Mouse (Mus musculus) hindbrain, postnatal 0 days (tissue): ENCODE results near the gene Ppp1r12c. TPM values are rescaled to one million over a fixed set of nuclear protein-coding genes. Genes with fewer than 3 reads are reported as not detected.
"Not testable (repeated sequence)": the region's sequence is repeated elsewhere in the genome, so short reads cannot be mapped to it uniquely, and the experiment has no call there.

Source experiments
- ATAC-seq: fragments of 200-750 bp; cut with Nextera tagmentation; 2 replicates; pipeline ENCODE4 v1.8.0; 2017; ENCODE audit warnings: mild to moderate bottlenecking, moderate TSS enrichment, moderate library complexity
- DNase-seq: peaks from one replicate; pipeline ENCODE4 v3.0.0-alpha.2; 2015; ENCODE audit warnings: low spot score
- H3K27ac ChIP-seq: fragments of 300-500 bp; sonication (generic); 2 replicates; pipeline ENCODE4 v1.5.1; 2014; ENCODE audit warnings: mild to moderate bottlenecking
- H3K27me3 ChIP-seq: fragments of 300-500 bp; sonication (generic); 2 replicates; pipeline ENCODE4 v1.6.1; 2014; ENCODE audit warnings: low read length, mixed read lengths; ENCODE audit not compliant: insufficient read depth
- H3K36me3 ChIP-seq: fragments of 300-500 bp; sonication (generic); 2 replicates; pipeline ENCODE4 v1.6.1; 2014; ENCODE audit warnings: low read length, mixed read lengths; ENCODE audit not compliant: insufficient read depth
- H3K4me1 ChIP-seq: fragments of 300-500 bp; sonication (generic); 2 replicates; pipeline ENCODE4 v1.6.1; 2014; ENCODE audit warnings: antibody characterized with exemption, low read length, mixed read lengths; ENCODE audit not compliant: insufficient read depth
- H3K4me2 ChIP-seq: fragments of 300-500 bp; sonication (generic); 2 replicates; pipeline ENCODE4 v1.6.1; 2014; ENCODE audit warnings: low read depth, mild to moderate bottlenecking, low read length, moderate library complexity, mixed read lengths
- H3K4me3 ChIP-seq: fragments of 300-500 bp; sonication (generic); 2 replicates; pipeline ENCODE4 v1.5.1; 2014; ENCODE audit warnings: low read length
- H3K9ac ChIP-seq: fragments of 300-500 bp; sonication (generic); replicated peaks from 2 replicates; pipeline ENCODE4 v1.6.1; 2014; ENCODE audit warnings: mild to moderate bottlenecking, low read length, moderate library complexity, mixed read lengths
- H3K9me3 ChIP-seq: fragments of 300-500 bp; sonication (generic); 2 replicates; pipeline ENCODE4 v1.6.1; 2016; ENCODE audit warnings: low read length, mixed read lengths
- CTCF ChIP-seq: IDR thresholded peaks from 2 replicates; pipeline ENCODE4 v1.5.1; 2016; ENCODE audit warnings: antibody characterized with exemption, control low read depth, low read depth
- WGBS: fragments of 180-500 bp; shearing (Covaris S2); extraction: QIAGEN DNeasy Blood & Tissue Kit; methylation state at CpG from one replicate; pipeline ENCODE4 v1.1.7; 2014; 5-methylcytosine and 5-hydroxymethylcytosine counted together
- polyA plus RNA-seq: library from polyadenylated mRNA; unstranded; fragments of >200 nt; fragmentation: Nextera tagmentation; extraction: Ambion mirVana; gene quantifications from 2 replicates; pipeline ENCODE4 v1.2.1, GENCODE M21; 2015
- total RNA-seq: library from RNA; depleted of rRNA; stranded (reverse); fragments of >200 nt; gene quantifications from 2 replicates; pipeline ENCODE4 v1.2.3, GENCODE M21; 2014

Ppp1r12c gene
- total and polyA plus RNA-seq, 2 experiments from 2014 or later = 33.9 to 109 TPM

- peak overlapping the region; percentile 30 for H3K4me3 ChIP-seq
- WGBS = 21% methylated on average over 40 of the region's 40 CpGs
- peak; percentile 94 for DNase-seq
Observed at GRCm38 (mm10) chr7:4526341-4527301, 25.1 kb upstream of the Ppp1r12c start.

GRCm38 (mm10) chr7:4524212-4524922 lies 22.9 kb upstream of the Ppp1r12c start, which contains the start of gene Tnni3:
Gene Tnni3 (minus strand): TSS chr7:4524229.
- 69% methylated on average over 15 of the region's 15 CpGs for WGBS
- H3K4me1 ChIP-seq, H3K27ac ChIP-seq, H3K4me3 ChIP-seq, H3K9me3 ChIP-seq, H3K4me2 ChIP-seq, H3K27me3 ChIP-seq, H3K36me3 ChIP-seq, H3K9ac ChIP-seq: not testable (repeated sequence)
- DNase-seq (peak; percentile 80), ATAC-seq (peak; percentile 18; the same call in 1 of the 2 replicates)
- peak; percentile 75 for TF ChIP-seq CTCF

More at GRCm38 (mm10) chr7:4526341-4527301, 25.1 kb upstream of the Ppp1r12c start:
- no peaks in the 10 kb centered on the region for H3K36me3 ChIP-seq
- peaks cover 2% of the 10 kb centered on the region; the same call in 1 of the 2 replicates for H3K27me3 ChIP-seq
- peak overlapping the region; percentile 58 for H3K4me2 ChIP-seq
- peak overlapping the region; percentile 11; the same call in 1 of the 2 replicates for H3K27ac ChIP-seq
- peak; percentile 96 for ATAC-seq
- no peaks in the 10 kb centered on the region for H3K4me1 ChIP-seq
- H3K9ac ChIP-seq = peak overlapping the region; percentile 31
- H3K9me3 ChIP-seq = no peaks in the 10 kb centered on the region
- peak; percentile 86 for TF ChIP-seq CTCF

GRCm38 (mm10) chr7:4523205-4524130 lies 22.0 kb upstream of the Ppp1r12c start:
- DNase-seq (no peak), ATAC-seq (no peak)
- Histone ChIP-seq H3K9ac (no peak overlapping the region), H3K4me3 (no peak overlapping the region), H3K4me2 (no peak overlapping the region), H3K4me1 (no peaks in the 10 kb centered on the region; the same call in 1 of the 2 replicates), H3K27me3 (no peaks in the 10 kb centered on the region), H3K9me3 (no peaks in the 10 kb centered on the region), H3K27ac (no peak overlapping the region), H3K36me3 (no peaks in the 10 kb centered on the region)
- WGBS = 92% methylated on average over 33 of the region's 33 CpGs
- no peak for TF ChIP-seq CTCF

DNA sequence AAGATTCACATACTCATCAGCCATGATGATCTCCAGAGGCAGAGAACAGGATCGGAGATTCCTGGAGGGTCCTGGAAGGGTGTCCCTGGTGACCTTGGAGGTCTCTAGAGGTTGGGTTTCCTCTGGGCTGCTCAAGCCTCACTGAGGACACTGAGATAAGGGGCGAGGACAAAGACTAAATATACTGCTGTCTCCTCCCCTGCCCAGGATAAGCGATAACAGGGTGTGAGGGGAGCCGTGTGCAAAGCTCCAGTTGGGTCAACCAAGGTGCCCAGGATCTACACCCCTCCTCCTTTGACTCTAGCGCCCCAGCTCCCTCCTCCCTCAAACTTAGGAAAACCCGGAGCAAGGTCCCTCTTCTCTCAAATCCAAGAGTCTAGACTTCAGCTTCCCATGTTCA lies 20.8 kb upstream of the Ppp1r12c start:
- no peaks in the 10 kb centered on the region for H3K9me3 ChIP-seq
- H3K9ac ChIP-seq = no peak overlapping the region
- TF ChIP-seq CTCF = no peak
- WGBS = 87% methylated on average over 6 of the region's 6 CpGs
- ATAC-seq (no peak), DNase-seq (no peak)
- H3K4me3 ChIP-seq = no peak overlapping the region
- H3K27ac ChIP-seq = no peak overlapping the region
- no peak overlapping the region for H3K4me2 ChIP-seq
- H3K36me3 ChIP-seq = no peaks in the 10 kb centered on the region
- no peaks in the 10 kb centered on the region; the same call in 1 of the 2 replicates for H3K4me1 ChIP-seq
- H3K27me3 ChIP-seq = no peaks in the 10 kb centered on the region

DNA sequence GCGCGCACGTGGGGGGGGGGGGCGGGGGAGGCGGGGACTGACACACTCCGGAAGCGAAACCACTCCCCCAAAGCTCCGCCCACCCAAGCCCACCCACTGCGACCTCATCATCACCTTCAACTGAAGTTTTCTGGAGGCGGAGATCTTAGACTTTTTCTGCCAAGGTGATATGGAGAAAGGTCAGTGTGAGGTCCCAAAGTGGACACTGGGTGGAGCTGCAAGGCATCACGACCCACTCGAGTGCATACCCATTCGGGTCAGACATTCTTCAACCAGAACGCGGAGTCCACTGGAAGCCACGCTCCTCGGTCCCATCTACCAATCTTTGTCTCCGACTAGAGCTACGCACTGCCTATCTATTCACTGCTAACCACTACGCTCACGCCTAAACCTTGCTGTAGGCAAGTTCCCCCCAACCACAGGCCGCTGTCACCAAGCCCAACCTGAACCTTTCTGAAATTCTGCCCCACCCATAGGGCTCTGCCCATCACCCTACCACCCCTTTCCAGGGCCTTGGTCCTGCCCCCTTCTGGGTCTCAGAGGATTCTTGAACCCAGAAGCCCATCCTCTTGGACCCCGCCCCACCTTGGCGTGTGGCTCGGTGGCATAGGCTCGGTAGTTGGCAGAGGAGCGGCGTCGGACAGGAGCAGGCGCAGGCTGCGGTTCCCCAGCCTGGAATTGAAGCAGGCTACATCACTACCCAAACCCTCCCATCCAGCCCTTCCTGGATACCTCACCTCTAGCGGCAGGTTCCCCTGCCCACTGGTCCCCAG lies 19.9 kb upstream of the Ppp1r12c start:
- TF ChIP-seq CTCF = peak; percentile 29
- H3K4me3 ChIP-seq = peak overlapping the region; percentile 22
- no peak overlapping the region for H3K27ac ChIP-seq
- no peaks in the 10 kb centered on the region; the same call in 1 of the 2 replicates for H3K4me1 ChIP-seq
- H3K27me3 ChIP-seq = no peaks in the 10 kb centered on the region
- no peak for DNase-seq
- H3K9me3 ChIP-seq = no peaks in the 10 kb centered on the region
- no peak for ATAC-seq
- H3K36me3 ChIP-seq = no peaks in the 10 kb centered on the region
- H3K4me2 ChIP-seq = peak overlapping the region; percentile 46
- 35% methylated on average over 30 of the region's 32 CpGs for WGBS
- H3K9ac ChIP-seq = peak overlapping the region; percentile 33; the same call in 1 of the 2 replicates
